Mouse (Mus musculus): ENCODE measurements around the gene Tmem131.

Gene Tmem131

GRCm38 (mm10) chr1:36784365-36785134 lies 158.9 kb downstream of the Tmem131 start:
- peak; percentile 74 for DNase-seq (ENCODE audit: low read depth, low spot score)

- DNase-seq (ENCODE audit: low read depth, low spot score) = no peak
Observed at GRCm38 (mm10) chr1:36782476-36782875, 161.0 kb downstream of the Tmem131 start.

DNA sequence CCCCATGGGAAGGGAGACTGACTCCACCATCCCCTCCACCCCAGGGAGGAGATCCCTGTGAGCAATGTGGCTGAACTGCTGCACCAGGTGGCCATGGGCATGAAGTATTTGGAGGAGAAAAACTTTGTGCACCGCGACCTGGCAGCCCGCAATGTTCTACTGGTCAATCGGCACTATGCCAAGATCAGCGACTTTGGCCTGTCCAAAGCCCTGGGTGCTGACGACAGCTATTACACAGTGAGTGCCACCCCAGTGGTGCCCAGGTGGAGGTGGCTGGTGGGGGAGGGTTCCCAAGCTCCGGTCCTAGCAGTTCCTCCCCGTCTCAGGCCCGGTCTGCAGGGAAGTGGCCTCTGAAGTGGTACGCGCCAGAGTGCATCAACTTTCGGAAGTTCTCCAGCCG lies 162.7 kb downstream of the Tmem131 start:
- DNase-seq (ENCODE audit: low read depth, low spot score) = no peak

- peak; percentile 62 for DNase-seq (ENCODE audit: low read depth, low spot score)
Observed at GRCm38 (mm10) chr1:36772198-36772934, 171.1 kb downstream of the Tmem131 start.

GRCm38 (mm10) chr1:36770998-36771397 lies 172.5 kb downstream of the Tmem131 start:
- DNase-seq (ENCODE audit: low read depth, low spot score) = no peak

DNA sequence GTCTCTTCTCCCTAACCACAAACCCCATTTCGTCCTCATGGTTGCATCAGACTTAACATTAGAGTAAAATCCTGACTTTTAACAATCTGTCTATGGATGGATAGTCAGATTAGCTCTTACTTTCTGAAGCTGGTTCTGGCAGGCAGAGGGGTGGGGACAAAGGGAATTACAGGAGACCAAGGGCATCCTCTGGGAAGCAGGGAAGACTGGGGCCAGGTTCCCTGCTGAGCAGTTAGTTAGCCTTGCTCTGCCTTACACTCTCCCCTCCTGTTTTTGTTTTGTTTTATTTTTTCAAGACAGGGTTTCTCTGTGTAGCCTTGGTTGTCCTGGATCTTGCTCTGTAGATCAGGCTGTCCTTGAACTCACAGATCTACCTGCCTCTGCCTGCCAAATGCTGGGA lies 173.5 kb downstream of the Tmem131 start:
- DNase-seq (ENCODE audit: low read depth, low spot score) = no peak

- no peak for DNase-seq (ENCODE audit: low read depth, low spot score)
Observed at GRCm38 (mm10) chr1:36768786-36769185, 174.7 kb downstream of the Tmem131 start.

DNA sequence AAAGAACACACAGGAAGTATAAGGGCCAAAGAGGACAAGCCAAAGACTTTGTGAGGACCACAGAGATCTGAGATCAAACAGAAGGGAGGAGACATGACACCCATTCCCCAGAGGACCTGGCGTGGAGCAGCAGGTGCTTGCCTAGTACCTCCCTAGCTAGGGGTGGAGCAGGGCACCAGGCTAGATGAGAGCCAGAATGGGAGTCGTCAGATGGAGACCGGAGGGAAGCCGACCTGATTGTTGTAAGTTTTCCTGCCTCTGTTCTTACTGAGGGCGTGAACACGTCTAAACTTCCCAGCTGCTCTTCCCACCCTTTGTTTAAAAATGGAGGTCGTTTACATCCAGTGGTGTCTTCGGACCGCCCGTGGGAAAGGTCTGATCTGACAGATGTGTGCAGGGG lies 176.1 kb downstream of the Tmem131 start:
- no peak for DNase-seq (ENCODE audit: low read depth, low spot score)

DNA sequence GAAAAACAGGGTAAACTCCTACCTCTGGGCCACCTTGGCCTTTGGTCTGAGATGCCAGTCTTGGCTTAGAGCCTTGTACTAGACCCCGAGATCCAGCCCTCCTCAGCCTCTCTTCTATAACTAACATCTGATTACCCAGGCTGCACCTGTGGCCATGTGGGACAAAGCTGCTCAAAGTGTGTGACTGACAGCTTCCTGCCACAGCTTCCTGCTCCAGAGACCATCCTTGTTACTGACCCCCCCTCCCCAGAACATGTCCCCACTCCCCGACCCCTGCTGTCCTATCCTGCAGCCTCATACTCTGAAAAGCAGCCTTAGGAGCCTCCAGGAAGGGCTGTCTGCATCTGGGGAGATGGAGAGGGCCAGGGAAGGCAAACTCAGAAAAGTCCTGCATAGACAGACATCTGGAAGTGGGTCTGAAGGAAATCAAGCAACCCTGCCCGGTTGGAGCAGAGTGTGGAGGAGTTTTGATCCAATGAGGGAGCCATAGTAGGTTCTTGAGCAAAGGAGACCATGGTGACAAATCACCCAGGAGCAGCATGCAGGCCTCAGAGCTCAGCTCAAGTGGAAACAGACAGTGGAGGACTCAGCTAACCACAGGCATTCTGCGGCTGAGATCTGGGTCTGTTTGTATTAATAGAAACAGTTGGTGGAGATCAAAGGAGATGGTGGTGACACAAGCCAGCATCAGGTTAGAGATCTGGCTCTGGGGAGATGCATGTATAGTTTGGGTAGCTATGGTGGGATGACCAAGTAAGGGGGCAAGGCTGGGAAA lies 176.8 kb downstream of the Tmem131 start:
- DNase-seq (ENCODE audit: low read depth, low spot score) = peak; percentile 25

GRCm38 (mm10) chr1:36761568-36761967 lies 181.9 kb downstream of the Tmem131 start, which contains the start of gene Zap70:
Gene Zap70, plus strand, starts transcription at chr1:36761798.
- no peak for DNase-seq (ENCODE audit: low read depth, low spot score)

DNA sequence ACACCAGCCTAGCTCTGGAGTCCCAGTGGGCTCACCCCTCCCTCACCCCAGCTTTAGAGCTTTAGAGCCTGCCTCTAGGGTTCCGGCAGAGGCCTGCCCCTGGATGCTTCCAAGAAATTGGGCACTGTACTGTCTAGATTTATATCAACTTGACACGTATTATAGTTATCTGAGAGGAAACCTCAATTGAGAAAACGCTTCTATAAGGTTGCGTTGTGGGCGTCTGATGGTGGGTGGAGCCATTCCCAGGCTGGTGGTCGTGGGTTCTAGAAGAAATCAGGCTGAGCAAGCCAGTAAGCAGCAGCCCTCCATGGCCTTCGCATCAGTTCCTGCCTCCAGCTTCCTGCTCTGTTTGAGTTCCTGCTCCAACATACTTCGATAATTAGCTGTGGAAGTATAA lies 182.4 kb downstream of the Tmem131 start:
- no peak for DNase-seq (ENCODE audit: low read depth, low spot score)

DNA sequence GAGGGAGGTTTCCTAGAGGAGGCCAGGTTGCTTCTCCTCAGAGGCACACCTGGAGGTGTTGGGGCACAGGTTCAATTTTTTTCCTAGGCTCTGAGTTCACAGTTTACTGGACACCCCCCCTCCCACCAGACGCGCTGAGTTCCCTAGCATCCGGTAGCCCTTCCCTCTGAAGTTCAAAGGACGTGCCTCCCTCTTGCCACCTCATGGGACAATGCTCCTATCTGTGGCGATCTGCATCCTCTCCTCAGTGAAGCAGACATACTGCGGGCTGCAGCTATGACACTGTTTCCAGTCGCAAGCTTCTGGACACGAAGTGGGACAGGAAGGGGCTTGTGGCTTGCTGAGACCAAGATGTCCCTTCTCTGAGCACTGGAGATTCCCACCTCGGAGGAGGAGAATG lies 183.1 kb downstream of the Tmem131 start:
- DNase-seq (ENCODE audit: low read depth, low spot score) = no peak

DNA sequence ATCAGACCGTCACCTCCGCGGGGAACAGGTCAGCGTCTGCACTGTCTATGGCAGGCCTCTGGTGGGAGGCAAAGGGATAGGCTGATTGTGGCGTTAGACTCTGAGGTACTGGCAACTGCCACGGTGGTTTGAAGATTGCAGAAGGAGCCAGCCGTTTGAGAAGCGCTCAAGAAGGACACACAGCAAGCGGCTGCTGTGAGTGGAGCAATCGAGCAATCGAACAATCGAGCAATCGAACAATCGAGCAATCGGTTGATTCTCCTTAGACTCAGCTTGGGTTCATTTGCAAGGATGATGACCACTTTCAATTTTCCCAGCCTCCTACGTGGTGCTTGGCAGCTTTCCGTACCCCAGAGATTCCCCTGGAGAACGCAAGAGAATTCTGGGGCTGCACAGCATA lies 184.4 kb downstream of the Tmem131 start:
- DNase-seq (ENCODE audit: low read depth, low spot score) = no peak

DNA sequence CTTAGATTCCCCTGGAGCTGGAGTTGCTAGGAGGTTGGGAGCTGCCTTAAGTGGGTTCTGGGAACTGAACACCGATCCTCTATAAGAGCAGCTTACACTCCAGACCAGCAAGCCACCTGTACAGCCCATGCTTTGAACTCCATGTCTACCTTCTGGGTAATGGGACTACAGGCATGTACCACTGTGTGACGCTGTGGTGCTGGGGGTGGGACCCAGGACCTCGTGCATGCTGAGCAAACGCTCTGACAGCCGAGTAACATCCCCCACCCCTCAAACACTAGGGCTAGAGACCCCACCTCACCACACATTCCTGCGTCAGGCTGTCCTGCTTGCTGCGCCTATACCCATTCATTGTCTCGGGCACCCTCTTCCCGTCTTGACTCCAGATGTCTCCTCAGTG lies 184.9 kb downstream of the Tmem131 start:
- DNase-seq (ENCODE audit: low read depth, low spot score) = no peak

GRCm38 (mm10) chr1:36753932-36754675 lies 189.4 kb downstream of the Tmem131 start:
- no peak for DNase-seq (ENCODE audit: low read depth, low spot score)

DNA sequence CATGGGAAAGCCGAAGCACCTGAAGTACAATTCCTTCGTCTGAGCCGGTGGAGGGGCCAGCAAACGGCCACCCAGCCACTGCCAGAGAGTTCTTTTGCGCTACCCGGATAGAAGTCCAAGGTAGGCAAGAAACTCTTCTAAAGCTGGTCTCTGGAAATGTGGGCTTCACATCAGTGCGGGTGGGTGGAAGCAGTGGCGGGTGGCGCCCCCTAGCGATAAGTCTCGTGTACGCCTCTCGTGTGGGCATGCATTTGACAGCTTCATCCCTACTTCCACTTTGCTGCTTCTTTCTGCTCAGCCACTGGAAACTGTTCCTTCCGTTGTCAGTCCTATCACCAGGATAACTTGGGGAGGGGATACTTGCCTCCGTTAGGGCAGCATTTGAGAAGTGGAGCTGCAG lies 197.0 kb downstream of the Tmem131 start:
- DNase-seq (ENCODE audit: low read depth, low spot score) = no peak

GRCm38 (mm10) chr1:36745661-36746060 lies 197.8 kb downstream of the Tmem131 start:
- DNase-seq (ENCODE audit: low read depth, low spot score) = no peak

GRCm38 (mm10) chr1:36744268-36744944 lies 199.1 kb downstream of the Tmem131 start:
- peak; percentile 54 for DNase-seq (ENCODE audit: low read depth, low spot score)

DNA sequence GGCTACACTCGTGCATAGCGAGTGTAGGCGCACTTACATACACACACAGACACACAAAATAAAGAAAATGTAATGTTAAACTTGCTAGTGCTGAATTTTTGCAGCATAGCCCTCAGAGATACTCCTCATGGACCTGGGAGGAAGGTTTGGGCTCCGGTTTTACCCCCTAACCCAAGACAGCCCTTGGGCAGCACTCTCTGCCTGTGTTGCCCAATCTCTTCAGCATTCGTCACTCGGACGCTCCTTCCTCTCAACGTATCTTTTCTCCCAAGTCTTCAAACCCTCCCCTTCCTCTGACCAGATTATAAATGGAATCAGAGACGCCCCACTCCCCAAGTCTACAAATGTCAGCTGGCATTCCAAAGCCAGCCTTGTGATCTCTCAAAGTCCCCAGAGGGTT lies 200.4 kb downstream of the Tmem131 start:
- DNase-seq (ENCODE audit: low read depth, low spot score) = no peak

Data from 3T3-L1 (cell line).